Mouse (Mus musculus): ENCODE measurements around the gene Gm21190. TPM values are rescaled to one million over a fixed set of nuclear protein-coding genes. Genes with fewer than 3 reads are reported as not detected.

Gene Gm21190
- polyA plus RNA-seq, 1 experiment = not detected

Other genes starting within 250 kb of the Gm21190 start
- gene Gm21149, start 52.7 kb downstream of the Gm21190 start, polyA plus RNA-seq (2011; ENCODE audit: insufficient read depth, insufficient read length, low read depth, missing spikeins) = not detected in 2 replicates
- not detected in 2 replicates for gene Gm21083, start 48.1 kb upstream of the Gm21190 start, polyA plus RNA-seq (2011; ENCODE audit: insufficient read depth, insufficient read length, low read depth, missing spikeins)
- not detected in 2 replicates for gene Speer4d, start 89.8 kb upstream of the Gm21190 start, polyA plus RNA-seq (2011; ENCODE audit: insufficient read depth, insufficient read length, low read depth, missing spikeins)
- not detected in 2 replicates for gene 4930572O03Rik, start 127.8 kb upstream of the Gm21190 start, polyA plus RNA-seq (2011; ENCODE audit: insufficient read depth, insufficient read length, low read depth, missing spikeins)
- gene Speer4c, start 185.0 kb upstream of the Gm21190 start, polyA plus RNA-seq (2011; ENCODE audit: insufficient read depth, insufficient read length, low read depth, missing spikeins) = not detected in 2 replicates